ENCODE assay signal across 8 mouse cellular contexts in the genomic region with DNA sequence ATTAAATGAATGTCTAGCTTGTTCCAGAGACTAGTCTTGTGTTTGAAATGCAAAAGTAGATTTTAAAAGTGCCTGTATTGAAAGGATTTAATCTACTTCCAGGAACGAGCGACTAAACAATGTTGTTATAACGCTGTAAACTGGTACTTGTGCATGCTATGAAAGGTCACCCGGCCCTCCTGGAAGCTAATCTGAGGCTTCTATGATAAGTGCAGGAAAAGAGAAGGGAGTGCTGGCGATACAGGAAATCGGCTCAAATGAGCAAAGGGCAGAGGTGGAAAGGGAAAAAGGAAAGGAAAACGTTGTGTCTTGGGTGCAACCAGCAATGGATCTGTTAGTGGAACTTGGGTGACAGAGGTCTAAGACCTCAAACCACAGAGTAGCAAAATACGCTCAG. TPM values are rescaled to one million over a fixed set of nuclear protein-coding genes. Genes with fewer than 3 reads are reported as not detected.
DNase-seq lines count a peak whose midpoint lies in the region; ATAC-seq and TF ChIP-seq lines count a peak whose summit lies in the region.

No protein-coding gene starts in this region.

- H3K36me3 ChIP-seq in kidney, adult 2 months (ENCODE audit: control insufficient read depth, insufficient read depth, low read length): no peaks in the 10 kb centered on the region
- H3K36me3 ChIP-seq in embryonic facial prominence, embryonic 12.5 days: no peaks in the 10 kb centered on the region
- 0 out of 2 replicates have a peak, but pooled peaks cover 3% of the 10 kb centered on the region for H3K36me3 ChIP-seq in hindbrain, embryonic 15.5 days

- H3K4me3 ChIP-seq in kidney, adult 2 months (ENCODE audit: insufficient read depth, low read depth, low read length): no peak overlapping the region
- H3K4me3 ChIP-seq in embryonic facial prominence, embryonic 12.5 days: peak overlapping the region; percentile 90
- peak overlapping the region; percentile 74 for H3K4me3 ChIP-seq in hindbrain, embryonic 15.5 days

- TF ChIP-seq CTCF in kidney, adult 2 months (conservative IDR thresholded peaks at IDR 0.05; ENCODE audit: insufficient read depth, insufficient read length, low read depth, low read length): no peak

- no peak for ATAC-seq in embryonic facial prominence, embryonic 12.5 days (ENCODE audit: insufficient number of reproducible peaks, insufficient read depth, low FRiP score, low TSS enrichment)
- ATAC-seq in hindbrain, embryonic 15.5 days (ENCODE audit: low FRiP score, low read depth): 0 out of 2 replicates have a peak, but pooled peaks have one; percentile 7

- no peaks in the 10 kb centered on the region for H3K9me3 ChIP-seq in embryonic facial prominence, embryonic 12.5 days
- H3K9me3 ChIP-seq in hindbrain, embryonic 15.5 days: no peaks in the 10 kb centered on the region

- no peak for DNase-seq in kidney, adult 2 months
- no peak for DNase-seq in kidney, adult 8-10 months
- peak; percentile 14 for DNase-seq in mesoderm, embryonic 11.5 days (ENCODE audit: low read depth, low spot score)
- DNase-seq in right cerebral cortex, postnatal 4 days: no peak
- no peak for DNase-seq in layer of hippocampus, postnatal 25 days (ENCODE audit: extremely low spot score in 1 of 2, low spot score in 1 of 2)
- DNase-seq in layer of hippocampus, adult 9-11 months: no peak

- peaks cover 4% of the 10 kb centered on the region; the same call in 1 of the 2 replicates for H3K4me1 ChIP-seq in kidney, adult 2 months (ENCODE audit: control insufficient read depth, insufficient read depth, low read length)
- H3K4me1 ChIP-seq in embryonic facial prominence, embryonic 12.5 days: peaks cover 15% of the 10 kb centered on the region; the same call in 1 of the 2 replicates
- peaks cover 20% of the 10 kb centered on the region for H3K4me1 ChIP-seq in hindbrain, embryonic 15.5 days (replicated peaks)

- H3K27ac ChIP-seq in kidney, adult 2 months (ENCODE audit: insufficient read depth, low read depth, low read length): peak overlapping the region; percentile 28; the same call in 1 of the 2 replicates
- H3K27ac ChIP-seq in embryonic facial prominence, embryonic 12.5 days: 0 out of 2 replicates have a peak overlapping the region, but pooled peaks have one; percentile 7
- H3K27ac ChIP-seq in hindbrain, embryonic 15.5 days (replicated peaks): peak overlapping the region; percentile 97

- H3K9ac ChIP-seq in embryonic facial prominence, embryonic 12.5 days: peak overlapping the region; percentile 97; the same call in 1 of the 2 replicates
- H3K9ac ChIP-seq in hindbrain, embryonic 15.5 days: no peak overlapping the region

- H3K27me3 ChIP-seq in kidney, adult 2 months (replicated peaks; ENCODE audit: control insufficient read depth, insufficient read depth, low read length): no peaks in the 10 kb centered on the region
- no peaks in the 10 kb centered on the region for H3K27me3 ChIP-seq in embryonic facial prominence, embryonic 12.5 days
- no peaks in the 10 kb centered on the region for H3K27me3 ChIP-seq in hindbrain, embryonic 15.5 days

- 17% methylated on average over 8 of the region's 8 CpGs for WGBS in kidney, adult 2 months
- WGBS in embryonic facial prominence, embryonic 12.5 days: 23% methylated on average over 8 of the region's 8 CpGs
- 33% methylated on average over 8 of the region's 8 CpGs for WGBS in hindbrain, embryonic 15.5 days

- peak overlapping the region; percentile 77 for H3K4me2 ChIP-seq in embryonic facial prominence, embryonic 12.5 days (replicated peaks)
- H3K4me2 ChIP-seq in hindbrain, embryonic 15.5 days: peak overlapping the region; percentile 73

- TF ChIP-seq POLR2A in kidney, adult 2 months (IDR thresholded peaks at IDR 0.05; ENCODE audit: low read depth, low read length): no peak

RNA-seq across cellular contexts. Expression of a gene that starts 0.3 kb away (rescaled TPM):
- polyA plus RNA-seq in kidney, adult 2 months (2012; rRNA removed): 66.1 and 71.4 TPM in 2 replicates
- 184 and 194 TPM in 2 replicates for polyA plus RNA-seq in embryonic facial prominence, embryonic 12.5 days (2016; fragmentation: Nextera tagmentation; extraction: Ambion mirVana)
- polyA plus RNA-seq in hindbrain, embryonic 15.5 days (2015; fragmentation: Nextera tagmentation; extraction: Ambion mirVana): 185 and 186 TPM in 2 replicates
- total RNA-seq in layer of hippocampus, postnatal 25 days (2021): 10 to 100 TPM; 69.5 to 82.7 TPM

RNA-seq across cellular contexts. Expression of a gene that starts 28.2 kb away (rescaled TPM):
- 0.31 and 0.57 TPM in 2 replicates for polyA plus RNA-seq in kidney, adult 2 months (2012; rRNA removed)
- polyA plus RNA-seq in embryonic facial prominence, embryonic 12.5 days (2016; fragmentation: Nextera tagmentation; extraction: Ambion mirVana): 38.4 and 42.0 TPM in 2 replicates
- polyA plus RNA-seq in hindbrain, embryonic 15.5 days (2015; fragmentation: Nextera tagmentation; extraction: Ambion mirVana): 9.8 and 12.4 TPM in 2 replicates
- under 1 TPM; 0.49 to 0.68 TPM for total RNA-seq in layer of hippocampus, postnatal 25 days (2021)

RNA-seq across cellular contexts. Expression of a gene that starts 33.5 kb away (rescaled TPM):
- 14.4 and 20.7 TPM in 2 replicates for polyA plus RNA-seq in kidney, adult 2 months (2012; rRNA removed)
- 83.9 and 85.1 TPM in 2 replicates for polyA plus RNA-seq in embryonic facial prominence, embryonic 12.5 days (2016; fragmentation: Nextera tagmentation; extraction: Ambion mirVana)
- 116 and 118 TPM in 2 replicates for polyA plus RNA-seq in hindbrain, embryonic 15.5 days (2015; fragmentation: Nextera tagmentation; extraction: Ambion mirVana)
- 100 to 1,000 TPM; 163 to 168 TPM for total RNA-seq in layer of hippocampus, postnatal 25 days (2021)

RNA-seq across cellular contexts. Expression of a gene that starts 43.4 kb away (rescaled TPM):
- polyA plus RNA-seq in kidney, adult 2 months (2012; rRNA removed): 33.0 and 35.9 TPM in 2 replicates
- 24.8 and 26.5 TPM in 2 replicates for polyA plus RNA-seq in embryonic facial prominence, embryonic 12.5 days (2016; fragmentation: Nextera tagmentation; extraction: Ambion mirVana)
- polyA plus RNA-seq in hindbrain, embryonic 15.5 days (2015; fragmentation: Nextera tagmentation; extraction: Ambion mirVana): 17.5 and 21.9 TPM in 2 replicates
- 10 to 100 TPM; 20.0 to 22.3 TPM for total RNA-seq in layer of hippocampus, postnatal 25 days (2021)

Comparison
In these comparisons a context has a peak if more than half of its experiments do, and no peak if none do; other contexts are left out.
1. H3K27ac ChIP-seq: peak in every context shown above with its lines; median percentile 97 in hindbrain, embryonic 15.5 days; 28 in kidney, adult 2 months; 7 in embryonic facial prominence, embryonic 12.5 days.